Mouse (Mus musculus): ENCODE data around the gene Echs1.

DNA sequence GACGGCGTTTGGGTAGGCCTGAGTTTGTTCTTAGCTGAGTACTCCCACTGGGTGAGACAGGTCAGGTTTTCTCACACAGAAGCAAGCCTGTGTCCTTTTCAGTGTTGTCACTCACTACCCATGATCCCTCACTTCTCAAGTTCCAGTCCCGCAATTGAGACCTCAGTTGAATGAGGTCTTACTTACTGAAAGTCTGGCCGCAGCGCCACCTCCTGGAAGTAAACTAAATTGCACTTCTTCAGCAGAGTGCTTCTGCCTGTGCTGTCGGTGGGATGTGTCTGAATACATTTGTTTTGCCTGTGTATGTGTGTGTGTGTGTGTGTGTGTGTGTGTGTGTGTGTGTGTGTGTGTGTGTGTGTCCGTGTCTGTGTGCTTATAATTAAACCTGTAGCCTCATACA is 53.2 kb downstream of the Echs1 start:
- TF ChIP-seq CTCF (IDR thresholded peaks at IDR 0.05; ENCODE audit: insufficient read depth, low read depth, low read length) (0 out of 2 replicates have a peak, but pooled peaks have one; percentile 33), POLR2A (IDR thresholded peaks at IDR 0.05; ENCODE audit: insufficient read depth, low read depth, low read length) (no peak)

Measured in olfactory bulb, adult 2 months (tissue).